Mouse (Mus musculus) gonadal fat pad, adult 2 months (tissue): ENCODE measurements around the gene Wsb2. TPM values are rescaled to one million over a fixed set of nuclear protein-coding genes. Genes with fewer than 3 reads are reported as not detected.
"Not testable (repeated sequence)": the region's sequence is repeated elsewhere in the genome, so short reads cannot be mapped to it uniquely, and the experiment has no call there.

Experiments used
- DNase-seq: peaks from one replicate; pipeline ENCODE4 v3.0.0-alpha.2; 2012; ENCODE audit warnings: low read depth
- polyA plus RNA-seq: library from polyadenylated mRNA; depleted of rRNA; stranded (reverse); fragments of >200 nt; gene quantifications from 2 replicates; pipeline ENCODE4 v1.2.3, GENCODE M21; 2012; rRNA removed

Wsb2 gene
- polyA plus RNA-seq, 1 experiment = 249 TPM

DNA sequence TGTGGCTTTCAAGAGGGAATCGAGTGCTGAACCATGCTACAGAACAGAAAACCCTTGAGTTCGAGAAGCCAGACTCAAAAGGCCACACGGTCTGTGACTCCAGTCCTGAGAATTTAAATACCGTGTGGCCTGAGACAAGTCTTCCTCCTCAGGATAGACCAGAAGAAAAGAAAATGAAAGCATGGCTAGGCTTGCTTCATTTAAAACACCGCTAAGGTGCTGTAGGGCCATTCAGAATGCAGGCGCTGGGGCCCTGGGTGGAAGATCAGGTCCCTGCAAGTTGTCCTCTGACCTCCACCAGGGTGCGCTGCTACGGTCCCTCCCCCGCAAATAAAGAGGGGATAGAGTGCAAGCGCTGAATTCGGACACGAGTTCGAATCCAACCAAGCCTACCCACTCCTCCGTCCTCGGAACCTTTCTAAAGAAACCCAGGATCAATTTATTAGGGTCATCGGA lies 31.2 kb downstream of the Wsb2 start:
- DNase-seq = no peak

DNA sequence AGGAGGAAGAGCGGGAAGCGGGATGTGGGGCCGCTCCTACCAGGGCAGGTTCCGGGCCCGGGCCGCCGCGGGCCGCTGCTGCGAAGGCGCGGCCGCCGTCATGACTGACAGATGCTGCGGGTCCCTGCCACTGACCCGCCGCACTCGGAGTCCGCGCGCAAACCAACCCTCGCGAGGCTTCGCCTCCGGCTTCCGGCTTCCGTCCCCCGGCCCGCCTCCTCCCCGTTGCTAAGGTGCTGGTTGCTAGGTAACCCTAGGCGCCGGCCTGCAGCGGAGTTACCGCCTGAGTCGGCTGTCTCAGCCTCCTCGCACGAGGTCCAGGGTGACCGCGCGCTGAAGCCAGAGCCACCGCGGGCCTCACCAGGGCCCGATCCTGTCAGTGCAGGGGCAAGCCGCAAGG lies 31.8 kb downstream of the Wsb2 start, which contains the start of gene Rfc5:
Rfc5 (minus strand) TSS at position 171 of the 400 bp plus-strand sequence.
- peak; percentile 31 for DNase-seq

DNA sequence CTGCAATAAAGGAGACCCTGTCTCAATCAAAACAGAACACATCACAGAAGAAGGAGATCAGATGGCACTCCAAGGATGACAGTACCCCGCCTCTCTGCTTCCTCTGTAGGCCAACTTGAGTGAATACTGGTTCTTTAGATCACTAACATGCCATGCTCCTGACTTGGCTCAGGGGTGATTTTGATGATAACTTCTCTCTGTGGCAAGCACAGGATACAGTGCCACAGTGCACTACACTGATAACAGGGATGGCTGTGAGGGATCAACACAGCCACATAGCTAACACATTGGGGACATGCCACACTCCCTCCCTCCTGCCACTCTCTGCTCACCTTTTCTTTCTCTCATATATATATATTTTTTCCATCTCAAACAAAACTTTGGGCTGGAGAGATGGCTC lies 33.8 kb downstream of the Wsb2 start:
- DNase-seq = no peak

DNA sequence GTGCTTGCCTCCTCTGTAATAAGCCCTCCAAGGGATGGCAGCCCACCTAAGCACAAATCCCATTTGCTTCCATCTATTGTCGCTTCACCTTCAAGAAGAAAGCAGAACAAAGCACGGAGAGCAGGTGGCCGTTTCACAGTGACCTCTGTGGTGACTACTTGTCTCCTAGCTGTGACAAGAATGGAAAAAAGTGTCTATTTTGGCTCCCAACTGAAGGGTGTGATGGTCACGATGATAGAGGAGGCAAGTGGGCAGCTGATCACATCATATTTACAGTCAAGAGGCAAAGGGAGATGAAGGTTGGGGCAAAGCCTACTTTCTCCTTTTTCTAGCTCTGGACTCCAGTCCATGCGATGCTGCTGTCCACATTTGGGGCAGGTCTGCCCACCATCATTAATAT lies 38.7 kb downstream of the Wsb2 start:
- no peak for DNase-seq

DNA sequence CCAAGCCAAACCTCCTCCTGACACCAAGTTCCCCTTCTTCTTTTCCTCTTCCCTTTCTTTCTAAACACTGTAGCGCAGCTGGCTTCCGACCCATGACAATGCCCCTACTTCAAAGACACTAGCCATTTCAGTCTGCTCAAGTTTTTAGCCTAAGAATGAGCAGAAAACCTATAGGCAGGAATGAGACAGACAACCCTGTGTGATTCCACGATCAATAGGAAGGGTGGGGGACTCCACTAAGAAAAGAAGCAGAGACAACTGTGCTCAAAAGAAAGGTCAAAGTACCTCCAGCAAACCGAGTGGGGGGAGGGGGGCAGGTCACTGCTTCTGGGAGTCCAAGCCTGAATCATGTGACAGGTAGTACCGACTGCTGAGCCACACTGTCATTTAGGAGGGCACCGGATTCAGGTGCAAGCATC lies 39.5 kb downstream of the Wsb2 start:
- DNase-seq = no peak

DNA sequence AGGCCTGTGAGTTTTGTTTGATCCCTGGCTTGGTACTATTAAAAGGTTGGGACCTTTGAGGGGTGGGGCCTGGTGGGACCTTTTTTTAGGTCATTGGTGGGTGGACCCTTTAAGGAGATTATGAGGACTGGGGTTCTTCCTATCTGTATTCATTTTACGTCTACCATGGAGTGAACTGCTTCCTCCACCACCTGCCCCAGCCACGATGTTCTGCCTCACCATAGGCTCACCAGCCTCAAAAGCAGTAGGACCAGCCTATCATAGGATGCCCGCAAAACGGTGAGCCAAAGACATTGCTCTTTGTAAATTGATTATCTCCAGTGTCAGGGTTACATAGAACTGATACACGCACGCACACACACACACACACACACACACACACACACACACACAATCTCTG lies 40.3 kb downstream of the Wsb2 start:
- no peak for DNase-seq

DNA sequence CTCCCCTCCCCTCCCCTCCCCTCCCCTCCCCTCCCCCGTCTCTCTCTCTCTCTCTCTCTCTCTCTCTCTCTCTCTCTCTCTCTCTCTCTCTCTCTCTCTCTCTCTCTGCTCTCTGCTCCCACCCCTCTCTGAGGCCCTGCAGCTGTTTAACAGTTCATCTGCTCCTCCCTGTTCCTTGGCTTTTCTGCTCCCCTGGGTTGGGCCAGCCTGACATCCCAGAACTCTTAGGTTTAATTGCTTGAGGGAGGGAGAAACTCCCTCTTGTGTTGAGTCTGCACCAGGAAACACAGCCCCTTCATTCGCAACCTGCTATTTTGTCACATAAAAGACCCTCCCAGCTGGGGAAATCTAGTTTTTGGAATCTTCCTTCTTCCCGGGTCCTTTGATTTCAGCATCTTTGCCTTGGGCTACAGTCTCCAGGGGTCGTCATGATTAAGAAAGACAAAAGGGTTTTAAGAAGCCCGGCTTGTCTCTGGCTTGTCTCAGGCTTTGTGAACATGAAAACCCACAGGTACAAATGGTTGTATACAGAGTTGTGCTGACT lies 41.0 kb downstream of the Wsb2 start:
- no peak for DNase-seq

DNA sequence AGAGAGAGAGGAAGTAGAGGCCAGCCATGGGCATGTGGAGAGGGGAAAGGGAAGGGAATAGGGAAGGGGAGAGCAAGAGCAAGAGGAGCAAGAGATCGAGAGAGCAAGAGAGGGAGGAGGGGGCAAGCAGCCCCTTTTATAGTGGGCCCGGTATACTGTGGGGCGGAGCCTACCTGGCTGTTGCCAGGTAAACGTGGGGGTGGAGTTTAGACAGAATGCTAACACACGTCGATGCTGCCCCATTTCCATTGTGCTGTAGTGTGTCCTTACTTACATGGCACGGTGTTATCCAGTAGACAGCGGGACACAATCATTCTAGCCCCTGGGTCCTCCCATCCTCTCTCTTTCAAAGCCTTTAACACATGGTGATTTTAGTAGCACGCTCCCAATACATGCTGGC lies 42.2 kb downstream of the Wsb2 start:
- DNase-seq = no peak

DNA sequence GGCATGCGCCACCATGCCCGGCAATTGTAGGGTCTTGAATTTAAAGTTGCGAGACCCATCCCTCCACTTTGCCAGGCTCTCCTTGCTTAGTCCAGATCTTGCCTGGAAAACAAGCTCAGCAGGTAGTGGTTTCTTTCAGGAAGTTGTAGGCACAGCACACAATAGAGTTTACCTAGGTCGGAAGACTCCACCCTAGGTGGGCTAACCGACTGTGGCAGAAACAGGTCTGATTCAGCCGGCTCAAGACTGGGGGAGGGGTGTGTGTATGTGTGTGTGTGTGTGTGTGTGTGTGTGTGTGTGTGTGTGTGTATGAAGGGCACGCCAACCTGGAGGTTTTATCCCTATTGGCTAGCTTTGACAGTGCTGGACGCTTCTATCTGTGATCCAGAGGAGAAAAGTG lies 46.5 kb downstream of the Wsb2 start:
- no peak for DNase-seq

DNA sequence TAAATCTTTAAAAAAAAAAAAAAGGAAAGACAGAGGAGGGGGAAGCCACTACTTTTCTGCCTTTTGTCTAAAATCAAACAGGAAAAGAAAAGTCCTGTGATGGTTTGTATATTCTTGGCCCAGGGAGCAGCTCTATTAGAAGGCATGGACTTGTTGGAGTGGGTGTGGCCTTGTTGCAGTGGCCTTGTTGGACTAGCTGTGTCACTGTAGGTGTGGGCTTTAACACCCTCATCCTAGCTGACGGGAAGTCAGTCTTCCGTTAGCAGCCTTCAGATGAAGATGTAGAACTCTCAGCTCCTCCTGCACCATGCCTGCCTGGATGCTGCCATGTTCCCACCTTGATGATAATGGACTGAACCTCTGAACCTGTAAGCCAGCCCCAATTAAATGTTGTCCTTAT lies 47.6 kb downstream of the Wsb2 start:
- not testable (repeated sequence) for DNase-seq

DNA sequence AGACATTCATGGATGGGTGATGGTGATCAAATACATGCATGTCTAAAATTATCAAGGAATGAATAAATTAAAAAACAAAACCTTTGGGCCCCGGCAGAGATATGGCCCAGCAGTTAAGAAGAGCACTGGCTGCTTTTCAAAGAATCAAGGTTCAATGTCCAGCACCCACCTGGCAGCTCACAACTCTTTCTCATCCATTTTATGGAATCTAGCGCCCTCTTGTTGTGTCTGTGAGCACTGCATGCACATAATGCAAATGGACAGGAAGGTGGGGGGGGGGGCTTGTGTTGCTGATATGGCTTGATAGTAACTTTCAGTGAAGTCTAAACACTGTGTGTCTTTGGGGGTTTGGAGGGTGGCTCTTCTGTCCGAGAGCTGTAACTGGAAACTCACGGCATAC lies 51.1 kb downstream of the Wsb2 start:
- DNase-seq = no peak

DNA sequence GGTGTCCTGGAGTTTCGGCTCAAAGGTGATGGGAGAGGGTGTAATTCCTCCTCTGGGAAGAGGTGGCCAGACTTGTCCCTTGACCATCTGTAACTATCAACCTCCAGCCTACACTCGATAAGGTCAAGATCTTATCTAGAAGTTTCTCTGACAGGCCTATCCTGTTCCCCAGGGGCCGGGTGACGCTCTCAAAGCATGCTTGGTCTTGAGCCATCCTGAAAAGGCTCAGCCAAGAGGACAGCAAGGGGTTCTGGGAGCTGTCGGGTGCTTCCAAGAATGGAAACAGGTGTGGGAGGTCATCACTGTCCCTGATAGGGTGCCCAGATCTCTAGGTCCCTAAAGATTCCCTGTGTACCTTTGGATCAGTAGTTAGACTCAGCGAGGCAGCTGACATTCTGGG lies 52.3 kb downstream of the Wsb2 start:
- DNase-seq = no peak

DNA sequence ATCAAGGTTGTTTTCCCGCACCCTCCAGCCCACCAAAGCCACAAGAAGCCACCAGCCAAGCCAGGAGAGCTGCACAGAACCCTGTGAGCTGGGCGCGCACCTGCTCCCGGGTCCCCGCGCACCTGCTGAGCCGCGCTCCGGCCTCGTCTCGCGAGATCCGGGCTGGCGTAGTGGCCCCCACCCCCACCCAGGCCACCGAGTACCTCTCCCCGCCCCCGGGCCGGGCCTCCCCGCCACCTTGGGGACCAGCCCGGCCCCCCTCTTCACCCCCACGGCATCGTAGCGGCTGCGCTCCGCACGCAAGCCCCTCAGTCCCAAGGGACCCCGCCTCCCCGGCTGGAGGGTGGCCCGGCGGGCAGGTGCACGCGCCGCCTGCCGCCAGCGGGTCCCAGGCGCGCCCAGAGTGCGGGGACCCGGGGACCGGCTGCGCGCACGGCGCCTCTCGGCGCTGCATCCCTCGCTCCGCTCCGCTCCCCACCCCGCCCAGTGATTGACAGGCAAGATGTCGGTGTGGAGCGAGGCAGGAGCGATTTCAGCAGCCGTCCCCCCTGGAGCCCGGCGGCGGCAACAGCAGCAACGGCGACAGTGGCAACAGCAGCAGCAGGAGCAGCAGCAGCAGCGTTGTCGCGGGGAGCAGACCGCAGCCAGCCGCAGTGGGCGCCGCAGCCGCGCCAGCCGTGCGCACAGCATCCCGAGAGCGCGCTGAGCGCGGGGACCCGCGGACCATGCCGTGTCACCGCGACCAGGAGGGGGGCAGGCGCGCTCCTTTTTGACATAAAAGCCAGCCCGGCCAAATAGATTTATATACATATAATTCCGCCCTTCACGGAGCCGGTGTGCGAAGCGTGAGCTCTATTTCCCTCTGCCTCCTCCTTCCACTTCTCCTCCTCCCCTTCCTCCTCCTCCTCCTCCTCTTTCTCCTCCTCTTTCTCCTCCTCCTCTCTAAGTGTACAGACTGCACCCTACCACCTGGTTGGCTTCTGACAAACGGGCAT lies 56.7 kb downstream of the Wsb2 start, which contains the start of gene Ksr2:
Ksr2 (plus strand) TSS at position 494 of the 995 bp plus-strand sequence.
- no peak for DNase-seq

DNA sequence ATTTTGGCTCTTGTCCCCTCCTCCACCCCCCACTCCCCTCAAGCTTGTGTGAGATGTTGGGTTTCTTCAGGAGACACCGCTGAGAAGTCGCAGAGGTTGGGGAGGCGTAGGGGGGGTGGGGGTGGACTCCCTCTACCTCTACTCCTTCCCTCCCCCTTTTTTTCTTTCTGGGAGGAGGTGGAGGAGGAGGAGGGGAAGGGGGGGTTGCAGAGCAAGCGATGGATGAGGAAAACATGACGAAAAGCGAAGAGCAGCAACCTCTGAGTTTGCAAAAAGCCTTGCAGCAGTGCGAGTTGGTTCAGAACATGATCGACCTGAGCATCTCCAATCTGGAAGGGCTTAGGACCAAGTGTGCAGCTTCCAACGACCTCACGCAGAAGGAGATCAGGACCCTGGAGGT lies 57.5 kb downstream of the Wsb2 start:
- DNase-seq = no peak

DNA sequence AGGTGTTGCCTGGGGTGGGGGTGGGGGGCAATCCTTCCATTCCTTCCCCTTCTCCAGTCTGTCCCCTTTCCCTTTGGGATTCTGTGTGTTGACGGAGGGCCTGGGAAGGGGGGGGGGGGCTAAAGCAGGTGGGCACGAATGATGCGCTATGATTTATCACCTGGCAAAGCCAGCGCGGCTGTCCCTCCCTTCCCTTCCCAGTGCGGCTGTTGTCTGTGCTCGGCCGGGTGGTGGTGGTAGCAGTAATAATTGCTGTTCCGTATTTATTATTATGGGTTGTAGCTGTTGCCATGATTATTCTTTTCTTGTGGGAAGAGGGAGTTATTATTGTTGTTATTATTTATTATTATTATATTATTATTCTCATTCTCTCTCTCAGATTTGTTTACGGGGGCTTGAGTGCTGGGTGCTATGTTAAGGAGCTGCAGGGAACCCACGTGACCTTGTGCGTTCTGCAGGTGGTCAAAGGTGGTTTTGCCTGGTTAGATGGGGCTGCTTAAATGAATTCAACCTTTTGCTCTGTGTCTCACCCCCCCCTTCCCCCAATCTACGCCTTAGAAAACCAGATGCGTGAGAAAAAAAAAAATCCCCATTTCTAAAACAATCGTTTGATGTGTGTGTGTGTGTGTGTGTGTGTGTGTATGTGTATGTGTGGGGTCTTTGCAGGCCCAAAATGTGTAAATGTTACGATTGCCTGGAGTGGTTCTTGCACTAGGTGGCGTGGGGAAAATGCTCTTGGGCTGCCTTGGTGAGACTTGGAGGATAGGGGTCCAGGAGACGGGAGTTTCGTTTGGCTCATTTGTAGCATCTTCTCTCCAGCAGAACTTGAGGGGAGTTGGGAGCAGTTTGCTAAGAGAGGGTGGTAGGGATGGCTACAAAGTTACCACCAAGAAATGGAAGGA lies 58.2 kb downstream of the Wsb2 start:
- no peak for DNase-seq

DNA sequence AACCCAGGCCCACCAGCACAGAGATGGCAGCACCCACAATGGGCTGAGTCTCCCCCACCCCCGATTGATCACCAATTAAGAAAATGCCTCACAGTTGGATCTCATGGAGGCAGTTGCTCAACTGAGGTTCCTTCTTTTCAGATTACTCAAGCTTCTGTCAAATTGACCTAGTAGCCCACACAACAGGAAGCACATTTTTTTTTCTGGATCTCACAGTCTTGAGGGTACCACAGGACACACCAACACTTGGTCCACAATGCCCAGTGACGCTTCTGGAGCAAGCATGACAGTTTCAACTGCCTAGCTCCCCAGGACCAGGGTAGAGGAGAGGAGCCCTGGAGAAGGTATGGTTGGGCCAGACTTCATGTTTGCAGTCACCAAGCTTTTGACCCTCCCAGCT lies 60.3 kb downstream of the Wsb2 start:
- DNase-seq = no peak

Other genes with a start within 250 kb of the Wsb2 start
- 63.0 and 65.4 TPM in 2 replicates for gene Suds3, start 241.2 kb upstream of the Wsb2 start, polyA plus RNA-seq
- gene Taok3, start 237.2 kb upstream of the Wsb2 start, polyA plus RNA-seq = 8.5 and 9.3 TPM in 2 replicates
- gene Pebp1, start 69.7 kb upstream of the Wsb2 start, polyA plus RNA-seq = 1,910 and 2,078 TPM in 2 replicates
- gene Vsig10, start 38.2 kb upstream of the Wsb2 start, polyA plus RNA-seq = 16.7 and 20.7 TPM in 2 replicates
- gene Rfc5, start 31.7 kb downstream of the Wsb2 start, polyA plus RNA-seq = 18.5 and 19.8 TPM in 2 replicates
- 0.39 and 0.74 TPM in 2 replicates for gene Ksr2, start 56.7 kb downstream of the Wsb2 start, polyA plus RNA-seq